Mouse (Mus musculus) intestine, postnatal 0 days (tissue): ENCODE results near the gene Zdhhc7. TPM values are rescaled to one million over a fixed set of nuclear protein-coding genes. Genes with fewer than 3 reads are reported as not detected.
A peak's percentile ranks its signal among the peaks of the same experiment; 100 is the strongest.

Experiments
- ATAC-seq: fragments of 200-750 bp; cut with Nextera tagmentation; 2 replicates; pipeline ENCODE4 v1.8.0; 2017; ENCODE audit warnings: mild to moderate bottlenecking, moderate TSS enrichment, moderate library complexity
- H3K27ac ChIP-seq: fragments of 300-500 bp; sonication (generic); 2 replicates; pipeline ENCODE4 v1.5.1; 2014; ENCODE audit warnings: mild to moderate bottlenecking, low read depth, low read length, moderate library complexity
- H3K27me3 ChIP-seq: fragments of 300-500 bp; sonication (generic); replicated peaks from 2 replicates; pipeline ENCODE4 v1.6.1; 2014; ENCODE audit warnings: low read length, mixed read lengths; ENCODE audit not compliant: control insufficient read depth, insufficient read depth
- H3K36me3 ChIP-seq: fragments of 300-500 bp; sonication (generic); 2 replicates; pipeline ENCODE4 v1.6.1; 2014; ENCODE audit warnings: mild to moderate bottlenecking, moderate library complexity; ENCODE audit not compliant: control insufficient read depth, insufficient read depth
- H3K4me1 ChIP-seq: fragments of 300-500 bp; sonication (generic); replicated peaks from 2 replicates; pipeline ENCODE4 v1.6.1; 2014; ENCODE audit warnings: antibody characterized with exemption, low read length, mixed read lengths; ENCODE audit not compliant: control insufficient read depth, insufficient read depth
- H3K4me2 ChIP-seq: fragments of 300-500 bp; sonication (generic); replicated peaks from 2 replicates; pipeline ENCODE4 v1.6.1; 2014; ENCODE audit warnings: low read depth, mild to moderate bottlenecking, moderate library complexity
- H3K4me3 ChIP-seq: fragments of 300-500 bp; sonication (generic); 2 replicates; pipeline ENCODE4 v1.5.1; 2014; ENCODE audit warnings: low read depth, low read length
- H3K9ac ChIP-seq: fragments of 300-500 bp; sonication (generic); 2 replicates; pipeline ENCODE4 v1.6.1; 2014; ENCODE audit warnings: mild to moderate bottlenecking, low read depth, low read length
- H3K9me3 ChIP-seq: fragments of 300-500 bp; sonication (generic); 2 replicates; pipeline ENCODE4 v1.6.1; 2016; ENCODE audit warnings: mixed run types; ENCODE audit not compliant: control insufficient read depth
- CTCF ChIP-seq: sonication (generic); IDR thresholded peaks from 2 replicates; pipeline ENCODE4 v1.5.1; 2016; ENCODE audit warnings: low read depth, mild to moderate bottlenecking, control low read depth, antibody characterized with exemption, moderate library complexity
- WGBS: fragments of 180-500 bp; shearing (Covaris S2); extraction: QIAGEN DNeasy Blood & Tissue Kit; methylation state at CpG from one replicate; pipeline ENCODE4 v1.1.7; 2014; 5-methylcytosine and 5-hydroxymethylcytosine counted together
- polyA plus RNA-seq: library from polyadenylated mRNA; unstranded; fragments of >200 nt; fragmentation: Nextera tagmentation; extraction: Ambion mirVana; gene quantifications from 2 replicates; pipeline ENCODE4 v1.2.1, GENCODE M21; 2015

Zdhhc7 gene
- polyA plus RNA-seq, 1 experiment from 2014 or later, result 39.4 TPM

GRCm38 (mm10) chr8:120126357-120127161 is 25.3 kb upstream of the Zdhhc7 start:
- Histone ChIP-seq H3K4me2 (no peak overlapping the region), H3K9me3 (no peaks in the 10 kb centered on the region), H3K27ac (peak overlapping the region; percentile 28; the same call in 1 of the 2 replicates), H3K4me3 (no peak overlapping the region), H3K27me3 (no peaks in the 10 kb centered on the region), H3K9ac (0 out of 2 replicates have a peak overlapping the region, but pooled peaks have one; percentile 11), H3K4me1 (no peaks in the 10 kb centered on the region), H3K36me3 (no peaks in the 10 kb centered on the region)
- WGBS, result 25% methylated on average over 14 of the region's 14 CpGs
- no peak for TF ChIP-seq CTCF
- ATAC-seq, result no peak

- TF ChIP-seq CTCF, result no peak
These were observed 23.6 kb upstream of the Zdhhc7 start for GRCm38 (mm10) chr8:120124836-120125389.

GRCm38 (mm10) chr8:120124261-120124660 is 23.0 kb upstream of the Zdhhc7 start:
- H3K9me3 ChIP-seq, result no peaks in the 10 kb centered on the region
- TF ChIP-seq CTCF, result no peak
- no peaks in the 10 kb centered on the region for H3K4me1 ChIP-seq
- ATAC-seq, result no peak
- H3K4me2 ChIP-seq, result no peak overlapping the region
- no peak overlapping the region for H3K4me3 ChIP-seq
- no peak overlapping the region for H3K9ac ChIP-seq
- WGBS, result 28% methylated on average over 6 of the region's 6 CpGs
- H3K27ac ChIP-seq, result no peak overlapping the region
- H3K36me3 ChIP-seq, result no peaks in the 10 kb centered on the region
- no peaks in the 10 kb centered on the region for H3K27me3 ChIP-seq

More at GRCm38 (mm10) chr8:120124836-120125389, 23.6 kb upstream of the Zdhhc7 start:
- WGBS, result 65% methylated on average over 7 of the region's 7 CpGs
- Histone ChIP-seq H3K27ac (no peak overlapping the region), H3K27me3 (no peaks in the 10 kb centered on the region), H3K9me3 (no peaks in the 10 kb centered on the region), H3K9ac (no peak overlapping the region), H3K4me3 (no peak overlapping the region), H3K4me1 (no peaks in the 10 kb centered on the region), H3K4me2 (no peak overlapping the region), H3K36me3 (no peaks in the 10 kb centered on the region)
- no peak for ATAC-seq

- no peak for TF ChIP-seq CTCF
- WGBS, result 46% methylated on average over 5 of the region's 5 CpGs
- Histone ChIP-seq H3K4me1 (no peaks in the 10 kb centered on the region), H3K27me3 (no peaks in the 10 kb centered on the region), H3K9ac (no peak overlapping the region), H3K27ac (no peak overlapping the region), H3K36me3 (no peaks in the 10 kb centered on the region), H3K4me3 (no peak overlapping the region), H3K4me2 (no peak overlapping the region), H3K9me3 (no peaks in the 10 kb centered on the region)
- ATAC-seq, result no peak
These were observed 19.7 kb upstream of the Zdhhc7 start for GRCm38 (mm10) chr8:120120951-120121350.

GRCm38 (mm10) chr8:120119931-120120330 is 18.6 kb upstream of the Zdhhc7 start:
- no peak overlapping the region for H3K4me2 ChIP-seq
- no peak overlapping the region for H3K27ac ChIP-seq
- no peak overlapping the region for H3K4me3 ChIP-seq
- H3K36me3 ChIP-seq, result no peaks in the 10 kb centered on the region
- H3K4me1 ChIP-seq, result no peaks in the 10 kb centered on the region
- 82% methylated on average over 6 of the region's 6 CpGs for WGBS
- H3K9me3 ChIP-seq, result no peaks in the 10 kb centered on the region
- no peak for ATAC-seq
- H3K27me3 ChIP-seq, result peaks cover 4% of the 10 kb centered on the region; the same call in 1 of the 2 replicates
- TF ChIP-seq CTCF, result no peak
- H3K9ac ChIP-seq, result no peak overlapping the region

GRCm38 (mm10) chr8:120119429-120119828 is 18.1 kb upstream of the Zdhhc7 start:
- Histone ChIP-seq H3K9me3 (no peaks in the 10 kb centered on the region), H3K4me2 (no peak overlapping the region), H3K9ac (no peak overlapping the region), H3K27me3 (peaks cover 6% of the 10 kb centered on the region; the same call in 1 of the 2 replicates), H3K27ac (no peak overlapping the region), H3K4me1 (no peaks in the 10 kb centered on the region), H3K36me3 (no peaks in the 10 kb centered on the region), H3K4me3 (no peak overlapping the region)
- TF ChIP-seq CTCF, result no peak
- 51% methylated on average over 3 of the region's 3 CpGs for WGBS
- no peak for ATAC-seq
